20 mouse cellular contexts compared by ENCODE assay signal in the genomic region with DNA sequence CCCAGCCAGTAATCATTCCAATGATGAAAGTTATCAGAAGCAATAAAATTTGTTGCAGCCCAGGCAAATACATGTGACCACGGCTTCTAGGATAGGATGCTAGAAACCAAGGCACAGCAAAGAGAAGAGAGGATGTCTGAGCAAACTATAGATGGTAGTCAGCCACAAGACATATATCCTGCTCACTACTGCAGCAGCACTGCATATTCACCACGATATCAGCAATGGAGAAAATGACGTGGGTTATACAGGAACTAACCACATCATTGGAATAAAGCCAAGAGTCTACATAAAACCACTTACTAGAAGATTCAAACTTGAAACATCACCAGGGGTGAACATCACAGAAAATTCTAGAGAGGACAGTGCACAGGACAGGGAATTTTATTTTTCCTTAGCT.
DNase-seq lines count a peak whose midpoint lies in the region; ATAC-seq lines count a peak whose summit lies in the region.
"Had no signal": no experiment of that assay in that cellular context is flagged by ENCODE, and none has a peak within 500 bp of the region (broad histone marks: within the 10 kb centered on the region; RNA-seq: fewer than 3 reads in every experiment).

No protein-coding gene starts in this region.

- whole genome bisulfite sequencing in midbrain, embryonic 14.5 days = 89% methylated on average over 3 of the region's 3 CpGs

- no peaks in the 10 kb centered on the region for H3K27me3 ChIP-seq in midbrain, embryonic 14.5 days (ENCODE audit: control insufficient read depth, insufficient read depth, low read length)
- H3K27me3 ChIP-seq: embryonic facial prominence, embryonic 15.5 days; heart, embryonic 12.5 days; hindbrain, embryonic 15.5 days had no signal

- no peak overlapping the region for H3K4me2 ChIP-seq in midbrain, embryonic 14.5 days (ENCODE audit: low read length)
- H3K4me2 ChIP-seq: embryonic facial prominence, embryonic 15.5 days; heart, embryonic 12.5 days; hindbrain, embryonic 15.5 days had no signal

- H3K36me3 ChIP-seq in midbrain, embryonic 14.5 days (ENCODE audit: control insufficient read depth, insufficient read depth, low read length) = no peaks in the 10 kb centered on the region
- H3K36me3 ChIP-seq: embryonic facial prominence, embryonic 15.5 days; forebrain, embryonic 10.5 days; G1E; hindbrain, embryonic 15.5 days had no signal

- H3K9me3 ChIP-seq in midbrain, embryonic 14.5 days (ENCODE audit: control insufficient read depth, low read length) = no peaks in the 10 kb centered on the region
- H3K9me3 ChIP-seq: embryonic facial prominence, embryonic 15.5 days; forebrain, embryonic 10.5 days; G1E; heart, embryonic 12.5 days; hindbrain, embryonic 15.5 days had no signal

- ATAC-seq in common myeloid progenitor, adult 5-6 weeks (replicated peaks; ENCODE audit: low read depth, poor library complexity, severe bottlenecking) = peak; percentile 99
- peak; percentile 97 for ATAC-seq in inflammation-experienced regulatory T-cells, adult 6 months
- no peak for ATAC-seq in midbrain, embryonic 14.5 days (ENCODE audit: low FRiP score, low TSS enrichment)
- ATAC-seq: forebrain, embryonic 14.5 days had no signal

- H3K27ac ChIP-seq in midbrain, embryonic 14.5 days (replicated peaks; ENCODE audit: low read depth, low read length) = no peak overlapping the region
- H3K27ac ChIP-seq: embryonic facial prominence, embryonic 15.5 days; forebrain, embryonic 10.5 days; hindbrain, embryonic 15.5 days had no signal

- H3K4me3 ChIP-seq in midbrain, embryonic 14.5 days (replicated peaks; ENCODE audit: low read depth, low read length) = no peak overlapping the region
- H3K4me3 ChIP-seq: embryonic facial prominence, embryonic 15.5 days; erythroblast, embryonic 14.5 days; forebrain, embryonic 10.5 days; heart, embryonic 12.5 days; hindbrain, embryonic 15.5 days had no signal

- H3K4me1 ChIP-seq in midbrain, embryonic 14.5 days (ENCODE audit: control insufficient read depth, insufficient read depth, low read length) = no peaks in the 10 kb centered on the region
- H3K4me1 ChIP-seq: embryonic facial prominence, embryonic 15.5 days; forebrain, embryonic 10.5 days; hindbrain, embryonic 15.5 days had no signal

- H3K9ac ChIP-seq in midbrain, embryonic 14.5 days (replicated peaks; ENCODE audit: low read length) = no peak overlapping the region
- H3K9ac ChIP-seq: embryonic facial prominence, embryonic 15.5 days; heart, embryonic 12.5 days; hindbrain, embryonic 15.5 days had no signal

- peak; percentile 55 for DNase-seq in CD4-positive, CD25-positive, alpha-beta regulatory T cell, adult 2 months (ENCODE audit: low read depth, low spot score)
- no peak for DNase-seq in midbrain, embryonic 14.5 days
- DNase-seq in heart, adult 18-20 months = no peak
- no peak for DNase-seq in thymus, postnatal 25 days
- DNase-seq in gastrocnemius, postnatal 25 days = no peak
- DNase-seq: adrenal gland, postnatal 25 days; cerebellum, adult 18-20 months; cerebellum, adult 9-11 months; cerebellum, postnatal 36 days; embryo, embryonic 11 days; kidney, adult 11 months had no signal
